Mouse (Mus musculus) lung, adult 2 months (tissue): ENCODE measurements at regions not wholly inside any gene's neighbourhood (a gene's known extent, or its start where the extent isn't known, plus 50 kb on each side); places are given as distances from the start of the nearest gene placed in this dataset.

Experiments
- DNase-seq: peaks from one replicate; pipeline ENCODE4 v3.0.0; 2022
- H3K4me1 ChIP-seq: fragments of 200-500 bp; 2 replicates; pipeline ENCODE4 v1.6.1; 2011; ENCODE audit warnings: low read length; ENCODE audit not compliant: control insufficient read depth, insufficient read depth
- H3K4me3 ChIP-seq: fragments of 200-500 bp; replicated peaks from 2 replicates; pipeline ENCODE3; 2011; ENCODE audit warnings: low read depth, mild to moderate bottlenecking, control low read depth, low read length; ENCODE audit errors: extremely low read depth
- CTCF ChIP-seq: fragments of 200-500 bp; IDR thresholded peaks from 2 replicates; pipeline ENCODE4 v1.5.1; 2011; ENCODE audit warnings: mild to moderate bottlenecking, low read length, control low read depth; ENCODE audit not compliant: insufficient read depth
- POLR2A ChIP-seq: fragments of 200-500 bp; IDR thresholded peaks from 2 replicates; pipeline ENCODE4 v1.6.1; 2011; ENCODE audit warnings: low read depth, mild to moderate bottlenecking, control low read depth, low read length, borderline replicate concordance; ENCODE audit errors: extremely low read depth
- WGBS: fragments of 180-500 bp; shearing (Covaris S2); methylation state at CpG from one replicate; pipeline ENCODE4 v1.1.7; 2018; 5-methylcytosine and 5-hydroxymethylcytosine counted together

DNA sequence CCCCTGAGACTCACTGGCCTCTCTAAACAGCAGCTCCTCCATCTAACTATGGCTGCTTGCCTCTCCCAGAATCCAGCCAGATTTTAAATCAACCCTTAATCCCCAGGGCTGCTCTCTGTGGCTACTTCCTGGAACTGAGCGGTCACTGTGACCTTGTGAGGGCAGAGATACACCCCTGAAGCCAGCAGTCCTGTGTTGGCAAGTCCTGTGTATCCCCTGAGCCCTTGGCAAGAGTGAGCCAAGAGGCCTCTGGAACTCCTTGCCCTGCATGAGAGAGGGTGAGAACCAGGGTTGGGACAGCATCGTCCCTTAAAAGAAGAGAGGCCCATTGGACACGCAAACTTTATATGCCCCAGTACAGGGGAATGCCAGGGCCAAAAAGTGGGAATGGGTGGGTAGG is 237.5 kb downstream of the Gm26897 start:
- no peak for TF ChIP-seq CTCF
- no peak for TF ChIP-seq POLR2A
- H3K4me1 ChIP-seq, result no peaks in the 10 kb centered on the region
- no peak for DNase-seq
- no peak overlapping the region for H3K4me3 ChIP-seq
- WGBS, result 72% methylated on average over 3 of the region's 3 CpGs

- 33% methylated on average over 3 of the region's 3 CpGs for WGBS
- DNase-seq, result no peak
These were observed 238.2 kb downstream of the Gm26897 start for GRCm38 (mm10) chr5:111971952-111972351.

GRCm38 (mm10) chr5:111975686-111976085 is 242.0 kb downstream of the Gm26897 start:
- Histone ChIP-seq H3K4me1 (no peaks in the 10 kb centered on the region), H3K4me3 (no peak overlapping the region)
- 45% methylated on average over 7 of the region's 7 CpGs for WGBS
- DNase-seq, result no peak
- TF ChIP-seq CTCF (no peak), POLR2A (no peak)

More at GRCm38 (mm10) chr5:111971952-111972351, 238.2 kb downstream of the Gm26897 start:
- H3K4me3 ChIP-seq, result no peak overlapping the region
- TF ChIP-seq POLR2A (no peak), CTCF (no peak)
- H3K4me1 ChIP-seq, result no peaks in the 10 kb centered on the region

GRCm38 (mm10) chr5:111979601-111980000 is 245.9 kb downstream of the Gm26897 start:
- 82% methylated on average over 3 of the region's 3 CpGs for WGBS
- TF ChIP-seq CTCF (no peak), POLR2A (no peak)
- H3K4me1 ChIP-seq, result no peaks in the 10 kb centered on the region
- no peak overlapping the region for H3K4me3 ChIP-seq
- no peak for DNase-seq

GRCm38 (mm10) chr5:111982106-111982505 is 248.4 kb downstream of the Gm26897 start:
- H3K4me1 ChIP-seq, result no peaks in the 10 kb centered on the region
- 80% methylated on average over 2 of the region's 2 CpGs for WGBS
- no peak for DNase-seq
- H3K4me3 ChIP-seq, result no peak overlapping the region
- TF ChIP-seq POLR2A (no peak), CTCF (no peak)

GRCm38 (mm10) chr5:111985997-111986396 is 252.3 kb downstream of the Gm26897 start:
- DNase-seq, result no peak
- TF ChIP-seq POLR2A, result no peak
- no peak for TF ChIP-seq CTCF
- WGBS, result 78% methylated on average over 8 of the region's 8 CpGs
- H3K4me1 ChIP-seq, result no peaks in the 10 kb centered on the region
- no peak overlapping the region for H3K4me3 ChIP-seq

DNA sequence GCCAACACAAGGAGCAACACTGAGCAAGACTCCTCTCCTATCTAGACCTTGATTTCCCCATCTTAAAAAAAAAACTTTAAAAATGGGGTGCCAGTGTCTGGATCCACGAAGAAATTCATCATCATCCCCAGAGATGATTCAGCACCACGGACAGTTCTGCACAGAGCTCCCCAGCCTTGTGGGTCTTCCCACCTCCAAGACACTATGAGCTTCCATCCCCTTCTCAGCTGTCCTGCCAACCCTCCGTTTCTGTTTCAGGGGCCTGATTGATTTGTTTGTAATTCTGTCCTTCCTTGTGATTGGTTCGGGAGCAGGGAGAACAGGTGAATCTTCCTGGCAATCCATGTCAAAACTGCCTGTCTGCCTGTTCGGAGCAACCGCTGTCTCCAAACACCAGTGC is 253.3 kb downstream of the Gm26897 start:
- no peak for TF ChIP-seq POLR2A
- no peak for TF ChIP-seq CTCF
- Histone ChIP-seq H3K4me1 (no peaks in the 10 kb centered on the region), H3K4me3 (no peak overlapping the region)
- WGBS, result 49% methylated on average over 6 of the region's 6 CpGs
- no peak for DNase-seq

DNA sequence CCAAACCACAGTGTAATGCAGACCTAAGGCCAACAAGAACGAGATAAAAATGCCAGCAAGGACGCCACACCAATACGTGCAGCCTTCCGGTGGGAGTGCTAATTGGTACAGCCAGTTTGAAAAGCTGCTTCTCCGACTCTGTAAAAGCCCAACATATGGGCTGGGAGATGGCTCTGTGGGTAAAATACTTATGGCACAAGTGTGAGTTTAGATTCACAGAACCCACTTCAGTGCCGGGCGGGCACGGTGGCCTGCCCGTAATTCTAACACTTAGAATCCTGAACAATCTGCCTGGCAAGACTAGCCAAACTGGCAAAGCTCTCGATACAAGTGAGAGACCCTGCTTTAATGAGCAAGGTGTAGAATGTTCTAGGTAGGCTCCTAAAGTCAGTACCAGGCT is 258.1 kb downstream of the Gm26897 start:
- WGBS, result 80% methylated on average over 10 of the region's 10 CpGs
- no peak for DNase-seq
- TF ChIP-seq CTCF, result no peak
- no peak for TF ChIP-seq POLR2A
- Histone ChIP-seq H3K4me3 (no peak overlapping the region), H3K4me1 (no peaks in the 10 kb centered on the region)

- 58% methylated on average over 7 of the region's 7 CpGs for WGBS
- no peak for DNase-seq
These were observed 259.1 kb downstream of the Cryba4 start for GRCm38 (mm10) chr5:111993221-111993620.

DNA sequence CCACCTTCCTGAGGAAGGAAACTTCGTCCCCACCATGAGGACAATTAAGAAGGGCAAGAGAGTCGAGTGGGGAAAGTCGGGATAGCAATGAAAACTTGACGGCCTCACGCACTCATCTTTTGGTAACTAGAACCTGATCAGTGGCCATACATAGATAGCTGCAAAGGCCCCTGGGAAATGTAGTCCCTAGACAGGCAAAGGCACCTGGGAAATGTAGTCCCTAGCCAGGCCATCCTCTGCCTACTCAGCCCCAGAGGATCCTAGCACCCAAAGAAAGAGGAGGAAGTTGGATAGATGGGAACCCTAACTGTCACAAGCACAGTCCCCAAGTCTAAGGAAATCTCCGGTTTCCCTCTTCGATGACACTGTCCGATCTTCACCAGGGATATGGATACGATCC is 258.4 kb downstream of the Cryba4 start:
- no peak for DNase-seq
- WGBS, result 71% methylated on average over 9 of the region's 9 CpGs
- no peak for TF ChIP-seq CTCF
- Histone ChIP-seq H3K4me3 (no peak overlapping the region), H3K4me1 (no peaks in the 10 kb centered on the region)

More at GRCm38 (mm10) chr5:111993221-111993620, 259.1 kb downstream of the Cryba4 start:
- Histone ChIP-seq H3K4me3 (no peak overlapping the region), H3K4me1 (no peaks in the 10 kb centered on the region)
- TF ChIP-seq POLR2A, result no peak
- no peak for TF ChIP-seq CTCF
